Mouse (Mus musculus): ENCODE measurements around the gene Polr2e. TPM values are rescaled to one million over a fixed set of nuclear protein-coding genes. Genes with fewer than 3 reads are reported as not detected.
A peak's percentile ranks its signal among the peaks of the same experiment; 100 is the strongest.

The Polr2e gene
- polyA plus RNA-seq, 2 experiments, result 247 to 350 TPM

DNA sequence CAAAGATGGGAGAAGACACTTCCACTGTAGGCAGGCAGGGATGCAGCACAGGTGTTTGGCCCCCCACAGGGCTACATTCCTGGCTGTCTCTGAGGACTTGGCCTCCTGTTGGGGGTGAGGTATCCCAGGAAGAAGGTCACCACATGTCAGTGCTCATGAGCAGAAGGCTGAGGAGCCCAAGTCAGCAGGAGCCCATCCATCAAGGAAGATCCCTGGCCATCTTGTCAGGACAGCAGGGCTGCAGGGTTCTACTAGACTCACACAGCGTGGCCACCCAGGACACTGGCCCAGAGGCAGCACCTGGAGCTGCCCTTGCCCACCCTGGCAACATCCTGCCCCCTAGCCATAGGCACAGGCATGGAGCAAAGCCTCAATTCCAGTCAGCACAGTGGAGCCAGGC, 36.3 kb upstream of the Polr2e start:
- Histone ChIP-seq H3K27ac (replicated peaks; ENCODE audit: low read depth, low read length) (no peak overlapping the region), H3K36me3 (ENCODE audit: control insufficient read depth, insufficient read depth, low read length) (peaks cover 21% of the 10 kb centered on the region), H3K4me1 (ENCODE audit: control insufficient read depth, insufficient read depth, low read length) (peaks cover 8% of the 10 kb centered on the region; the same call in 1 of the 2 replicates), H3K4me2 (replicated peaks; ENCODE audit: low read depth, low read length, severe bottlenecking) (no peak overlapping the region), H3K9me3 (ENCODE audit: control insufficient read depth, low read length) (no peaks in the 10 kb centered on the region), H3K4me3 (replicated peaks; ENCODE audit: low read length) (no peak overlapping the region), H3K27me3 (ENCODE audit: control insufficient read depth, insufficient read depth, low read length) (no peaks in the 10 kb centered on the region), H3K9ac (ENCODE audit: low read depth, low read length, severe bottlenecking) (no peak overlapping the region)
- 78% methylated on average over 1 of the region's 1 CpGs for WGBS
- ATAC-seq (ENCODE audit: low FRiP score, low read depth) (no peak), DNase-seq (ENCODE audit: low spot score) (no peak)
- no peak for TF ChIP-seq POLR2A (IDR thresholded peaks at IDR 0.05; ENCODE audit: borderline replicate concordance, extremely low read depth, insufficient read depth, insufficient read length)

DNA sequence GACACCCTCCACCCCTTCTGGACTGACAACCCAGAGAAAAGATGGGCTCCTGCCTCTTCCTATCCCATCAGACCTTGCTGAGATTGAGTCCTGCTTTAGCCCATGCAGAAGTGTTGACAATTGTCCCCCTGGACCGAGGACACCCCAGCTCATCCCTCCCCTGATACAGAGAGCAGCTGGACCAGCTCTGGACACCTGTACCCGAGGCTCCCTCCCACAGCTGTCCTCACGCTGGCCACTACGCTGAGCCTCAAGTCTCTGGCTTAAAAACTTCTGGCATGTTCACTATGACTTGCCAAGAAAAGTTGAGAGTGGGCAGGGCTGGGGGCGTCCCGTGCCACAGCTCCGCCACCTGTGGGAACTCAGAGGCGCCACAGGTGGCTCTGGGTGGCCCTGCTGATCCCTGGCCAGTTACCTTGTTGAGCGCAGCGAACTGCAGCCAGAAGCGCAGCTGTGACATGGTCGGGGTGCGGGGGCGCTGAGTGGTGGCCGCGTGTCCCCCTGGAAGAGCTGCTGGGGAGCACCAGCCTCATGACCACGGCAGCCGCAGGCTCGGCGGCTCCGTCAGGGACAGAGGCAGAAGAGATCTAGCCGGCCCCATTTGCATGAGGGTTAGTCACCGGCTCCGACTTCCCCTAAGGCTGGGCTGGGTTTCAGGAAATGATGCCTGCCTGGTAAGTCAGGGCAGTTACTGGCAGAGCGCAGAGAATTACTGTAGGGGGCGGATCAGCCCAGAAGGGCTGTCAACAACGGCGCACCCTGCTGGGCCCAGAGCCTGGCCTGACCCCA, 35.4 kb upstream of the Polr2e start:
- Histone ChIP-seq H3K27me3 (ENCODE audit: control insufficient read depth, insufficient read depth, low read length) (no peaks in the 10 kb centered on the region), H3K27ac (replicated peaks; ENCODE audit: low read depth, low read length) (no peak overlapping the region), H3K36me3 (ENCODE audit: control insufficient read depth, insufficient read depth, low read length) (peaks cover 15% of the 10 kb centered on the region), H3K4me1 (ENCODE audit: control insufficient read depth, insufficient read depth, low read length) (peaks cover 8% of the 10 kb centered on the region; the same call in 1 of the 2 replicates), H3K9me3 (ENCODE audit: control insufficient read depth, low read length) (no peaks in the 10 kb centered on the region), H3K4me3 (replicated peaks; ENCODE audit: low read length) (0 out of 2 replicates have a peak overlapping the region, but pooled peaks have one; percentile 13), H3K4me2 (replicated peaks; ENCODE audit: low read depth, low read length, severe bottlenecking) (peak overlapping the region; percentile 25; the same call in 1 of the 2 replicates), H3K9ac (ENCODE audit: low read depth, low read length, severe bottlenecking) (peak overlapping the region; percentile 25; the same call in 1 of the 2 replicates)
- DNase-seq (ENCODE audit: low spot score) (peak; percentile 63), ATAC-seq (ENCODE audit: low FRiP score, low read depth) (peak; percentile 54; the same call in 1 of the 2 replicates)
- TF ChIP-seq POLR2A (IDR thresholded peaks at IDR 0.05; ENCODE audit: borderline replicate concordance, extremely low read depth, insufficient read depth, insufficient read length), result no peak
- 14% methylated on average over 27 of the region's 28 CpGs for WGBS

DNA sequence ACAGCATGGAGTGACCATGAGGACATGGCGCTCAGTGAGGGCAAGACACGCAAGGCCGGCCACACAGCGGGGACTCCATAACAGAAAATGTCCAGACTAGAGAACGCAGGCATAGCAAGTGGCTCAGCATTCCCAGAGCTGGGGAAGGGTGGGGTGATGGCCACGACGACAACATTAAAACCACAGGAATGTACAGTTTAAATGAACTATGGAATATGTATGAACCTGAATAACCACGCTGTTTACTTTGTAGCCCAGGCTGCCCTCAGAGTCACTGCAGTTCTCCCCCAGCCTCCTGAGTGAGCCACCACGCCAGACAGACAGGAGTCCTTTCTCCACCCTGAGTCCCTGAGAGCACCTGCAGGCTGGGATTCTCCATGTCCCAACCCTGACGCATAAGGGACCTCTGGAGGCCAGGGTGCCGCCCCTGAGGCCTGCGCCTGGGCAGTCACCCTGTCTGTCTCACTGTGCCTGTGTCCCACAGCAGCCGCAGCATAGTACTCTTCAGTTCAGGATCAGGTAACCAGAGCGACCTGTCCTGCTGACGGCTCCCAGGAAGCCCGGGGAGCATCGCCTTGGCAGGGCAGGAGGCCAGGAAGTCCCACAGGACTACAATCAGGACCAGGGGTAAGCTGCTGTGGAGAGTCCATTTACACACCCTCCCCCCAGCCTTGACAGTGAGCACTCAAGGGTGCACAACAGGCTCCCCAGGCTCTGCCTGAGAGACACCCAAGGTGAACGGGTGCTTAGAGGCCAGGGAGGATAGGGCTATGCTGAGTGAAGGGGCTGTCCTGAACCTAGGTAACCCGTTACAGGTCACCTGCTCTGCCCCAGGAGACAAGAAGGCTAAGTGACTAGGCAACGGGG, 33.3 kb upstream of the Polr2e start:
- no peak overlapping the region for H3K4me2 ChIP-seq (replicated peaks; ENCODE audit: low read depth, low read length, severe bottlenecking)
- ATAC-seq (ENCODE audit: low FRiP score, low read depth), result no peak
- no peak overlapping the region for H3K27ac ChIP-seq (replicated peaks; ENCODE audit: low read depth, low read length)
- H3K36me3 ChIP-seq (ENCODE audit: control insufficient read depth, insufficient read depth, low read length), result peaks cover 6% of the 10 kb centered on the region
- DNase-seq (ENCODE audit: low spot score), result no peak
- 78% methylated on average over 20 of the region's 20 CpGs for WGBS
- no peak overlapping the region for H3K9ac ChIP-seq (ENCODE audit: low read depth, low read length, severe bottlenecking)
- H3K9me3 ChIP-seq (ENCODE audit: control insufficient read depth, low read length), result no peaks in the 10 kb centered on the region
- H3K4me3 ChIP-seq (replicated peaks; ENCODE audit: low read length), result no peak overlapping the region
- TF ChIP-seq POLR2A (IDR thresholded peaks at IDR 0.05; ENCODE audit: borderline replicate concordance, extremely low read depth, insufficient read depth, insufficient read length), result no peak
- H3K27me3 ChIP-seq (ENCODE audit: control insufficient read depth, insufficient read depth, low read length), result no peaks in the 10 kb centered on the region
- H3K4me1 ChIP-seq (ENCODE audit: control insufficient read depth, insufficient read depth, low read length), result peaks cover 8% of the 10 kb centered on the region; the same call in 1 of the 2 replicates

DNA sequence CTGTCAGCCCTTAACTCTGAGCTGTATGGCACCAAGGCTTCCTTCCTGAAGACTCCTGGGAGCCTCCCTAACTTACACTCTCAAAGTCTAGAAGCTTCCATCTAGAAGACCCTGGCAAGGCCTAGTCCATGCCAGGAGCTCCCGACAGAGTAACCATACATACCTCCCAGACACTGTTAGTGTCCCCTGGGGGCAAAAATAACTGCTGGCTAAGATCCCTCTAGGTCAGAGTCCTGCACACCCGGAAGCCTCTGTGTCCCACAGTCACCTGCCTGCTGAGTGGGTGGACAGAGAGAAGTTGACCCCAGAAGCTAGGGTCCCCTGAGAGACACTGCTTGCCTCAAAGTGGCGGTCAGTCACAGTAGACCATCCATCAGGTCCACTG, 31.9 kb upstream of the Polr2e start:
- 0 out of 2 replicates have a peak overlapping the region, but pooled peaks have one; percentile 8 for H3K9ac ChIP-seq (ENCODE audit: low read depth, low read length, severe bottlenecking)
- peaks cover 13% of the 10 kb centered on the region for H3K36me3 ChIP-seq (ENCODE audit: control insufficient read depth, insufficient read depth, low read length)
- no peak overlapping the region for H3K4me2 ChIP-seq (replicated peaks; ENCODE audit: low read depth, low read length, severe bottlenecking)
- no peak for ATAC-seq (ENCODE audit: low FRiP score, low read depth)
- no peaks in the 10 kb centered on the region for H3K27me3 ChIP-seq (ENCODE audit: control insufficient read depth, insufficient read depth, low read length)
- 72% methylated on average over 3 of the region's 3 CpGs for WGBS
- no peaks in the 10 kb centered on the region for H3K9me3 ChIP-seq (ENCODE audit: control insufficient read depth, low read length)
- H3K4me1 ChIP-seq (ENCODE audit: control insufficient read depth, insufficient read depth, low read length), result peaks cover 8% of the 10 kb centered on the region; the same call in 1 of the 2 replicates
- peak overlapping the region; percentile 33; the same call in 1 of the 2 replicates for H3K27ac ChIP-seq (replicated peaks; ENCODE audit: low read depth, low read length)
- no peak overlapping the region for H3K4me3 ChIP-seq (replicated peaks; ENCODE audit: low read length)
- no peak for DNase-seq (ENCODE audit: low spot score)
- no peak for TF ChIP-seq POLR2A (IDR thresholded peaks at IDR 0.05; ENCODE audit: borderline replicate concordance, extremely low read depth, insufficient read depth, insufficient read length)
